Mouse (Mus musculus) monocyte, adult 5-6 weeks (primary cell): ENCODE measurements at regions not wholly inside any gene's neighbourhood (a gene's known extent, or its start where the extent isn't known, plus 50 kb on each side); places are given as distances from the start of the nearest gene placed in this dataset.
"Not testable (repeated sequence)": the region's sequence is repeated elsewhere in the genome, so short reads cannot be mapped to it uniquely, and the experiment has no call there.

Source experiments
- ATAC-seq: fragments of 153-309, 156-312 bp; replicated peaks from 2 replicates; pipeline ENCODE4 v1.8.0; 2017; ENCODE audit warnings: mild to moderate bottlenecking; ENCODE audit not compliant: low TSS enrichment, insufficient number of reproducible peaks, severe bottlenecking, poor library complexity, low FRiP score

DNA sequence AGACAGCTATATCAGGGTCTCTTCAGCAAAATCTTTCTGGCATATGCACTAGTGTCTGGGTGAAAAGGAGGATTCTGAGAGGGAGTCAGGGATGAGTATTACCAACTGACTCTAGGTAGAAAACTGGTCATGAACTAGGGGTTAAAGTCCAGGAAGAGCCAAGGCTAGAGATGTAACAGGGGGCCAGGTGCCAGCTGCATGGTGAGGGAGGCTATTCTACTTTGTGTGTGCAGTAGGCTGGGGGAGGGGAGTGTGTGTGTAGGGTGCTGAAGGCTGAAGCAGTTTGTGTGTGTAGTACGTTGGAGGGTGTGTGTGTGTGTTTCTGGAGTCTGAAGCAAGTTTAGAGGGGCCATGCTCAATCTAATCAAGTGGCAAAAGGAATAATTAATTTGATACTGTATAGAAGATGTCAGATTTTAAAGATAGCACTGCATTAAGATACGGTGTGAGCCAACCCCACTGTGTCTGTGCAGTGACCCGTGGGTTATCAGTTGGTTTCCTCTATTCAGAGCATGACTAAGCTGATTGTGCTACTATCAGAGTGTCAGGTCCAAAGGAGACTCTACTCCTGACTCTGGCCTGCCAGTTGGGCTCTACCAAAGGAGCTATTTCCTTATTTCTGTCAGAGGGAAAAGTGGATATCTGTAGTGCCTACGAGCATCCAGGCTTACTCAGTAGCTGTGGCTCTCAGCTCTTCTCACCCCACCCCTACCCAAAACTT lies 82.0 kb downstream of the Phlda1 start:
- ATAC-seq: no peak

DNA sequence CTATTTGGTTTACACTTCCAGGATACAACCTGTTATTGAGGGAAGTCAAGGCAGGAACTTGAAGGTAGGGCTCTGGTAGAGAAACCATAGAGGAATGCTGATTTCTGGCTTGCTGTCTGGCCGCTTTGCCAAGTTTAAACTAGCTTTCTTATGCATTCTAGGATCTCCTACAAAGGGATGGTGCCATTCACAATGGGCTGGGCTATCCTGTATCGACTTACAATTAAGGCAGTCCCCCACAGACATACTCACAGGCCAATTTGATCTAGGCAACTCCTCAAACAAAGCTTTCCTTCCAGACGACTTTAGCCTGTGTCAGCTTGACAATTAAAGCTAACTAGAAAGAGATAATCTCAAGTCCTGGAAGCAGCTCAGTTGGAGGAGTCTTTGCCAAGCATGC lies 83.1 kb downstream of the Phlda1 start:
- ATAC-seq: no peak

DNA sequence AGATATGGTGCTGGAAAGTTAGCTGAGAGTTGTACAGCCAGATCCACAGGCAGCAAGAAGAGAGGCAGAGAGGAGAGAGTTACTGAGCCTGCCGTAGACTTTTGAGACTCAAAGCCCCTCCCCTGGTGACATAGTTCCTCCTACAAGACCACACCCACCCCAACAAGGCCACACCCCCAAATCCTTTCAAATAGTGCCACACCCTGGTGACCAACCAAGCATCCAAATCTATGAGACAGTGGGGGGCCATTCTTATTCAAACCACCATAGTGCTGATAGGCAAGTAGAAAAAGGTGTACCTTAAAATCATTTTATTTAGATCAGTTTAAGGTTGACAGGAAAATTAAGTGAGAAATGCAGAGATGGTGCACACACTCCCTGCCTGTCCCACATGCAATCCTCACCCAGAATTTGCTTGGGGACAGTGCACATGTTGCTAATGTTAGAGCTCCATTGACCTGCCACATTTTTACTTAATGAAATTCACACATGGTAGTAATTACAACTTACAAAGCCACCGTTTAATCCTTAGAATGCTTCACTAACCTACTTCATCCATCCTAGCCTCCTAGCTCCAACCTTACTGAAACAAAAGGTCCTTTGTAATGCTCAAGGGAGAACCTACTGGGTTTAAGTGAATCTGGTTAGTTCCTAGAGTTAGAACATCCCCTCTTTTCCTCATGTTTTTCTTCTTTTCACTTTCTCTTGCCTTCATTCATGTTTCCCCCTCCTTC lies 86.5 kb downstream of the Phlda1 start:
- ATAC-seq: no peak

DNA sequence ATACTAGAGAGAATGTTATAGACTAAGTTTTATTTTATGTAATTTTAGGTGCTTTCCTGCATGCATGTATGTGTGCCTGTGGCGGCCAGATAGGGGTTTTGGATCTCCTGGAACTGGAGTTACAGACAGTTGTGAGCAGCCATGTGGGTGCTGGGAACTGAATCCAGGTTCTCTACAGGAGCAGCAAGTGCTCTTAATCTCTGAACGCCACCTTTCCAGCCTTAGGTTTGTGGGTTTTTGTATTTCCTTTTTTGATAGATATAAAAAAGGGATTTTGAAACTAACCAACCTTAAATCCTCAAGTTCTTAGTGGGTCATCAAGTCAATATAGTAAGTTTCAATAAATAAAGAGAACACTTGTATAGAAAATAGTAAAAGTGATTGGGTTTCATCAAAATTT lies 87.2 kb downstream of the Phlda1 start:
- ATAC-seq: no peak

DNA sequence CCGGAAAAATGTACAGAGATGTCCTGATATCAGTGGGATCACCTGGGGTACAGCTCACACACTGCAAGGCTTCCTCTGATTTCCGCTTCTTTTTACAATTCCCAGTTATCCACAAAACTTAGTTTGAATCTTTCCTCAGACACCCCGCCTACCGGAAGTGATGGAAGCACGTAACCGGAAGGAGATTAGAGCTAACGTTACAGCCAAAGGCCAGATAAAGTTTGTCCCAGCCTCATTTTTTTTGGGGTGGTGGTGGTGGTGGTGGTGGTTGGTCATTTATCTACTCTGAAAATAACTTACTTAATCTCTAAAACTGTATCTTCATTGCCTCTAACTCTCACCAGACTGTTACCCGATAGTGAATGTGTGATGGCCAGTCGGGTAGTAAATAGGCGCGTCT lies 88.1 kb downstream of the Phlda1 start:
- ATAC-seq: no peak

DNA sequence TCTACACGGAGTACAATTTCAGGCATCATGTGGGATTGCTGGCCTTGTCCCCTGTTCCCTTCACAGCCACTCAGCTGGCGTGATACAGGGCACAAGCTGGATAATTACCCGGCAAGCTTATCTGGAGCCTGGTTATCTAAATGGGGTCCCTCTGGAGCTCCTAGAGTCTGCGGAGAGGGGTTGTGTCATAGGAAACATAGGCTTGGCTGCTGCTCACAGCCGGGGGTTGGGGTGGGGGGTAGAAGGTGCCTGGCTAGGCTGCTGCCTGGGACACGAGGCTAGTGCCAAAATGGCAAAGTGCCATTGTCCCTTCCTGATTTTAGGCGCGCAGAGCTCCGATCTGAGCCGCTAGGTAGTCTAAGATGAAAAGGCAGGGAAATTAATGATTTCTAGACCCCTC lies 88.6 kb downstream of the Phlda1 start:
- ATAC-seq: no peak

DNA sequence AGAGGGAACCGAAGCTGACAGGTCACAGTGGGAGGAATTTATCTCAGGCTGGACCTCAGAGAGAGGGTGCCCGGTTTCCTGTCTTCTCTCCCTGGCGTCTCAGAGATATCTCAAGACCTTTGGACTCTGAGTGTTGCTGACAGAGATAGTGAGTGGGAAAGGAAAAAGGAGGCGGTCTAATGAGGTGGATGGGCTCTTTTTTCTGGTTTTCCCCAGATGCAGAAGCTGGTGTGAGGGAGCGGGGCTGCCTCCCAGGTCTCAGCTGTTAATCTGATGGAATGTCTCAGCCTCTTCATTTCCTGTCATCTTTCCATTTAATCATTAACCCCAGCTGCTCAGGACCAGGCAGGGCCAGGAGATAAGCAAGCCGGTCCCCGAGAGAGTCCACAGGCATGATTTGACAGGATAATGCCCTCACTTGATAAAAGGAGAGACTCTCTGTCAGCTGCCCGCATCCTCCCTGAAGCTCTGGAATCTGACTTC lies 89.5 kb downstream of the Phlda1 start:
- no peak for ATAC-seq

DNA sequence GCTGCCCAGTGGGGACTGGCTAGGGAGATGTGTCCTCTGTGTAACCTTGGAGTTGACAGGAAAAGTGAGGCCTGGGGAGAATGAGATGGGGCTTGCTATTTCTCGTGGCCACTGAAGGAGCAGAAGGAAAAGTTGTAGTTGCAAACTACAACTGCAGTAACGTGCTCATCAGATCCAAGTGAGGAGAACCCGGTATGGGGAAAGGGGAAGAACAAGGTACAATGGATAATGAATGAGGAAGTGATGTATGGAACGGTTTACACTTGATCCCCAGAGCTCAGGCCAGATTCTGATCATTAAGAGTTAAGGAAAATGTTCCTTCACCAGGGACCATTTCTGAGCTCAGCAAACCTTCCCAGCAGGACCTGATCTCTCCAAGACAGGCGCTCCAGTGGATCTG lies 92.6 kb downstream of the Phlda1 start:
- no peak for ATAC-seq

DNA sequence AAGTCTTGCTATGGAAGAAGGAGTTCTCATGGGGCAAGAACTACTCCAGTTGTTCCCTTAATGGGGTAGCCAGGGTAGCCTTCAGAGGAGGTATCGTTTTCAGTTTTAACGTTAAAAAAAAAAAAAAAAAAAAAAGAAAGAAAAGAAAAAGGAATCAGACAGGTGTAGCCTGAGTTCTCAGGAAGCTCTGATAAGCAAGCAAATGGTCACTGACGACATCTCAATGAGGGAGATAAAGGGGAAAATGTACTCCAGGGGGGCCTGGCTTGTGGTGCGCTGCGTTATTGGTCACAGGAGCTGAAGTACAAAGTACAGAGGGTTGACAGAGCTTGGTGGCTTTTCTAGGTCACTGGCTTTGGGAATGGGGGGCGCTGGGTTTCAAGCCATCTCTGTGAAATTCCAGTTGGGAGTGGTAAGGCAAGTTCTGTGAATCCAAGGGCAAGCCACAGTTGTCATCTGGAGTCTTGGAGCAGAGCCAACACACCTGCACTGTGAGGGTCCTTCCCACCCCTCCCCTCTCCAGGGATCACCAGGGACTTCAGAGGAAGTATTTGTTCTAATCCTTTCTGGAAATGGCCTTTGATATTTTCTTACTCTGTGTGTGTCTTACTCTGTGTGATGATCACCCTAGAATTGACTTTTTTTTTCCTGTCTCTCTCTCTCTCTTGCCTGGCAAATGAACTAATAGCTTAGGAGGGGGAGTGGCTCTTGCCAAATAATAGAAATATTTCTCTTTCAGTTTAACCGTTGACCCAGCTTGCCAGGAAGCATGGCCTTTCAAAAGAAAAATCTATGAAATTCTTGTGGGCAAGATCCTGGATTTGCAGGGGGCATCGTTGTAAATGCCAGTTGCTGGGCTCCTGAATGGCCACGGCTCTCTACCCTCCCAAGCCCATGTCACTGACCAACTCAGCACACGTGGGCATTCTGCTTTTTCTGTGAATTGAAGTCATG lies 93.5 kb downstream of the Phlda1 start:
- no peak for ATAC-seq

DNA sequence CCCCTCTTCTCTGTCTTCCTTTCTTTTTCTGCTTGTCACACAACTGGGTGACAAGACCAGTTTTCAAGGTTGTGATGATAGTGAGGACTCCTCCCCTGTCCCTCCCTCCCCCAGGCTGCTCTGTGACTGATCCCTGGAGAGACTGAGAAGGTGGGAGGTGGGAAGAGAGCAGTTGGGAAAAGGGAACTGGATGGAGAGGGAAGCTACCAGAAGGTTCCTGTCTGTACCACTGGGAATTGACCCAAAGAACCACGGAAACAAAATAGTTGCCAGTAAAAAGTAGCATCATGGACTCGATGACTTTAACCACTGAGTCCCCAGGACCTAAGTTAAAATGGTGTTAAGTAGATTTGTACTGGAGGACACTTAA lies 94.2 kb downstream of the Phlda1 start:
- no peak for ATAC-seq

DNA sequence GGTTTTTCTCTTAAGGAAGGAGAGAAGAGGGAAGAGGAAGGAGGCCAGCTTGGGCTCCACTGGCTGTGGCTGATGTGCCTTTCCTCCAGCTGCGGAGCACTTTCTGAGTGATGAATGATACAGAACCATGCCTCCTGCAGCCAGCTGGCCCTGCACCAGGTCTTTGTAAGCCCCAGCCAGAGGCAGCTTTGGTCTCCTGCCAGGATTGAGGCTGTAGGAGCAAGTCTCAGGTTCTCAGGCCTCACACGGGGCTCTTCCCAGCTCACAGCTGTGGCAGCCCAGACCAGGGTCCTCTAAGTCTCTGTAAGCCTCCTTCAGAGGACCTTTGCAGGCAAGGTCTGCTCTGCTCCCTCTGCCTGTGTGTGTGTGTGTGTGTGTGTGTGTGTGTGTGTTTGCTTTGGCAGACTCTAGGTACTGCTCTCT lies 94.6 kb downstream of the Phlda1 start:
- 0 out of 2 replicates have a peak, but pooled peaks have one; percentile 17 for ATAC-seq

DNA sequence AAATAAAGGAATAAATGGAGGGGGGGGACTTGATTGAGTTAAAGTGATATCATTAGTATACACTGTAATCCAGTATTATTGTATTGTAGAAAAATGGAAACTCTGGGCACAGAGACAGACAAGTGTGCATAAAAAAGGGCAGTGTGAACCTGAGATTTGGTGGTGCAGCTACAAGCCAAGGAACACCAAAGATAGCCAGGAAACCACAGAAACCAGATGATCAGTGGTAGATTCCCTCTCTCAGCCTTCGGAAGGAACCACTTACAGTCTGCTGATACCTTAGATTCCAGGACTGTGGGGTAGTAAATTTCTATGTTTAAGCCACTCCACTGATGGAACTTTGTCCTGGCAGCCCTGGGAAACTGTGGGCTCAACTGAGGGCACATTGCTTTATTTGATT lies 97.1 kb downstream of the Phlda1 start:
- ATAC-seq: no peak

DNA sequence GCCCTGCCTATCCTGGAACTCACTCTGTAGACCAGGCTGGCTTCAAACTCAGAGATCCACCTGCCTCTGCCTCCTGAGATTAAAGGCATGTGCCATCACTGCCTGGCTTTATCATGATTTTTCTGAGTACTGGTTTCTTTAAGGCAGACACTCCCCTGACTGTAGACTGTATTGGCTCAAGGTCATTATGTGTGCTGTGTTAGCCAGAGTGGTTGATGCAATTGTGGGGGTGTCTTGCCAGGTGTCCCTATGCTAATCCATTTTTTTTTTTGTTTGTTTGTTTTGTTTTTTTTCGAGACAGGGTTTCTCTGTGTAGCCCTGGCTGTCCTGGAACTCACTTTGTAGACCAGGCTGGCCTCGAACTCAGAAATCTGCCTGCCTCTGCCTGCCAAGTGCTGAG lies 101.3 kb downstream of the Phlda1 start:
- ATAC-seq: not testable (repeated sequence)

DNA sequence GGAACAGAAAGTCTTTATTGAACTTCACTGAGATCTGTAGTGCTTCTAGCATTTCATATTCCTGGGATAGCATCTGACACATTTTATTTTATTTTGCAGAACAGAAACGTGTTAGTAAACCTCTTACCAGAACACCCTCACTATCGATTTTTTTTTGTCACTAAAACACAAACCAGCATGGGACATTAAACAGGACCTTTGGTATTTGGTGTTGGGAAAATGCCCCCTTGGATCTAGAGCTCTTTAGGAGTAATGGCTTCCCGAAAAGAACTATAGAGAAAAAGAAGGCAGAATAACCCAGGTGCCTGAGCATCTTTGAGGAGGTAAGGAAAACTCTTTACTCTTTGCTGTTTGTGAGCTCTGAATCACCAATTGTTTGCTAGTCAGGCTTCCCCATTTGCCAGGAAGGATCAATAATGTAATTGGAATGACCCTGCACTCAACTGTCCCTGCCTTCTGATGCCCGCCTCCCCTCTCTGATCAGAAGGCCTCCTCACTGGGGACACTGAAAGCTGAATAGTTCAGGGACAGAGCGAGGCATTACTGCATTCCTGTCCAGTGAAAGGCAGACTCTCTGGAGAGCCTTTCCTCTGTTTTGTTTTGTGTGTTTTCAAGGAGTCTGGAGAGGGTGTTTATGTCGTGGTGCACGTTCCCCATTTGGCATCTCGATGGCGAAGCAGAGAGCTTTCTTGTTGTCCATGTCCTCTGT lies 102.5 kb downstream of the Phlda1 start:
- ATAC-seq: no peak

DNA sequence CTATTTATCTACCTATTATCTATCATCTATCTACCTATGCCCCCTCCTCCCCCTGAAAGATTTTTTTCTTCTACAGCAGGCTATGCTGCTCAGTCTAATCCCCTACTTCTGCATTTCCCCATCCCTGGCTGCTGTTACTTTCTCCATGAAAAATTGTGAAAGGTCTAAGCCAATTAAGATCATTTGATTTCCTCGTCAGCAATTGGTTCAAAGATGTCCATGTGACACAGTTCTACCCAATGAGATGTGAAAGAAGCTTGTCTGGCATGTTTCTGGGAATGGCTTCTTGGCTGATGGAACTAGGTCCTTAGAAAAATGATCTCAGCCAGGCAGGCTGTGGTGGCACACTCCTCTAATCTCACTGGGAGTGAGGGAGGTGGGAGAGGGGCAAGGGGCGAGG lies 103.8 kb downstream of the Phlda1 start:
- ATAC-seq: no peak

DNA sequence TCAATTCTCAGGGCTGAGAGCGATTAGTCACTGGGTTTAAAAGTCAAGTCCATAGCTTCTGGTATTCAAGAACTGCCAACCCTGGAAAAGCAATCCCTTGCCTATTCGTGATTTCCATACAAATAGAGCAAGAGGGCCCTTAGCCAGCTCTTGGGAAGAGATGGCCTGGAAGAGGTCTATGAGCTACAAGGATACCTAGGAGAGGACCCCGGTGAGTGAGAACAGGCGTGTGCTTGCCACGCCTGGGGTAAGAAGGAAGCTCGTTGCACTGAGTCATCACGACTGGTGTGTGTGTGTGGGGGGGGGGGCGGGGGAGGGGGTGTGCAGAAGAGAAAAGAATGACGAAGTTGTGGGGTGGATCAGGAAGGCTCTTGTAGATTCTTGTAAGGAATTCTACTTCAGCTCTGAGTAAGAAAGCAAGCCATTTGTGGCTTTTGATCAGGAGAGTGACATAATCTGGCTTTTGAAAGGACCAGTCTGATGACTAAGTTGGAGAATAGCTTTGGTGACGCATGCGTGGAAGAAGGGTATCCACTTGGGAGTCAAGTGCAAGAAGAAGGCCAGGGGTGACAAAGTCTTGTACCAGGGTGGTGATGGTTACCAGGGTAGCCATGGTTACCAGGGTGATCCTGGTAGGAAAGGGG lies 113.7 kb downstream of the Phlda1 start:
- ATAC-seq: no peak

DNA sequence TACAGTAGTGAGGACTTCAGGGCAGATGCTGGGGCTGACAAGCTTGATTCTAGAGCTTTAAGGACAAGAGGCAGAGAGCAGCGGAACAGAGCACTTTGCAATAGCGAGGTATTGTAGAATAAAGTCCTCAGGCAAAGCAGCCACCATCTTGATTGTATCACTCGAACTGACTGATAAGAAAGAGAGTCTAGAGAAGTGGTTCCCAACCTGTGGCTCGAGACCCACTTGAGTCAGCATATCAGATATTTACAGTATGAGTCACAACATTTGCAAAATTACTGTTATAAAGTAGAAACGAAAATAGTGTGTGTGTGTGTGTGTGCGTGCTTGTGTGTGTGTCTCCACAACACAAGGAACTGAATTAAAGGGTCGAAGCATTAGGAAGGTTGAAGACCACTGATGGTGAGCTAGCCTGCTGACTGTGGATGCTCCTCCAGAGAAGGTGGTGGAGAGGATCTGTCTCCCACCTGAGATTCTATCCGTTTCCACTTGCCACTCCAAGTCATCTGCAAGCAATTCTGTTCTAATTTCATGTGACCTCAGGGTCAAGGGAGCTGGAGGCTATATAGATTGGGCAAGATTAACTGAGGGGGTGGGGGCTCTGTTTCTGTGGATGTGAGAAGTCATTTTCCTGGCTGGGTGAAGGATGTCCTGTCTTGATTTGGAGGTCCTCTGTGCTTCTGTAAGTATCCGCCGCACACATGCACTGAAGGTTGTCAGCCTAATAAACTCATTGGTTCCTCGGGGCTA lies 115.0 kb downstream of the Phlda1 start:
- no peak for ATAC-seq

DNA sequence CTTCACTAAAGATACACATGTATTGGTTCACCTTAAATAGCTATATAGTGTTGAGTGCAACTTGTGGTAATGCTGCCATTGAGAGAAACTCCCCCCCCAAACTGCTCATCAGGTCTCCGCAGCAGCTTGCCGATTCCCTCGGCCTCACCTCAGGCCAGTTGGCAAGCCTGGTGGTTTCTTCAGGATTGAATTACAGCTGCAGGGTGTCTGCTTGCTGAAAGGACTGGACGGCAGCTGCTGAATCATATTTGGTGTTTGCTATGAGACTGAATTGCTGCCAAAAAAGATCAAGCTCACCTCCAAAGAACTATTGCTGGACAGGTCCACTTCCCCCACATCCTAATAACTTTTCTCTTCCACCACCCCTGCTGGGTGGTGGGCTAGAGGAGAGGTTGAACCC lies 116.7 kb downstream of the Phlda1 start:
- no peak for ATAC-seq
